Mouse (Mus musculus) thymus, postnatal 10 days (tissue): ENCODE data around the gene Enc1.
"Not testable (repeated sequence)": the region's sequence is repeated elsewhere in the genome, so short reads cannot be mapped to it uniquely, and the experiment has no call there.

Experiments used
- DNase-seq, 2 experiments: peaks; one replicate each; pipeline ENCODE4 v3.0.0; 2021; ENCODE audit warnings: low spot score in 2 of 2

Enc1 gene

GRCm38 (mm10) chr13:97251736-97252135 is 10.8 kb downstream of the Enc1 start:
- no peak for DNase-seq

GRCm38 (mm10) chr13:97252469-97252868 is 11.6 kb downstream of the Enc1 start:
- no peak for DNase-seq

GRCm38 (mm10) chr13:97253418-97253981 is 12.6 kb downstream of the Enc1 start:
- no peak for DNase-seq

GRCm38 (mm10) chr13:97253994-97254393 is 13.1 kb downstream of the Enc1 start:
- DNase-seq = no peak

GRCm38 (mm10) chr13:97254564-97255164 is 13.8 kb downstream of the Enc1 start:
- no peak for DNase-seq

- DNase-seq = no peak
Measured at GRCm38 (mm10) chr13:97255976-97256848, 15.3 kb downstream of the Enc1 start.

- DNase-seq = no peak
Measured at GRCm38 (mm10) chr13:97256849-97257379, 16.0 kb downstream of the Enc1 start.

GRCm38 (mm10) chr13:97259271-97259670 is 18.4 kb downstream of the Enc1 start:
- DNase-seq = no peak

- no peak for DNase-seq
Measured at GRCm38 (mm10) chr13:97260456-97261180, 19.7 kb downstream of the Enc1 start.

GRCm38 (mm10) chr13:97261549-97261948 is 20.6 kb downstream of the Enc1 start:
- DNase-seq = no peak

- no peak for DNase-seq
Measured at GRCm38 (mm10) chr13:97262676-97263075, 21.8 kb downstream of the Enc1 start.

- DNase-seq = not testable (repeated sequence)
Measured at GRCm38 (mm10) chr13:97265534-97265933, 24.6 kb downstream of the Enc1 start.

- peak; percentile 18 to 43 for DNase-seq
Measured at GRCm38 (mm10) chr13:97270723-97271122, 29.8 kb downstream of the Enc1 start.

GRCm38 (mm10) chr13:97271641-97272040 is 30.7 kb downstream of the Enc1 start:
- DNase-seq = no peak

GRCm38 (mm10) chr13:97274757-97275156 is 33.9 kb downstream of the Enc1 start:
- DNase-seq = no peak

- DNase-seq = no peak
Measured at GRCm38 (mm10) chr13:97275482-97275881, 34.6 kb downstream of the Enc1 start.

- no peak for DNase-seq
Measured at GRCm38 (mm10) chr13:97282051-97282910, 41.4 kb downstream of the Enc1 start.

- no peak for DNase-seq
Measured at GRCm38 (mm10) chr13:97282911-97283281, 42.0 kb downstream of the Enc1 start.

- no peak for DNase-seq
Measured at GRCm38 (mm10) chr13:97287046-97287445, 46.1 kb downstream of the Enc1 start.

- DNase-seq = no peak
Measured at GRCm38 (mm10) chr13:97290747-97291146, 49.8 kb downstream of the Enc1 start.

- DNase-seq = no peak
Measured at GRCm38 (mm10) chr13:97291354-97291753, 50.4 kb downstream of the Enc1 start.
